Mouse (Mus musculus) kidney, postnatal 25 days (tissue): ENCODE data around the gene Ret.
A peak's percentile ranks its signal among the peaks of the same experiment; 100 is the strongest.

Source experiments
- DNase-seq, 2 experiments: peaks; one replicate each; pipeline ENCODE4 v3.0.0; 2021; ENCODE audit warnings: mixed read lengths in 2 of 2

Ret gene

GRCm38 (mm10) chr6:118197440-118197975 is at the start of gene Ret:
Gene Ret (minus strand): TSS chr6:118197718.
- DNase-seq: no peak

GRCm38 (mm10) chr6:118247161-118247560 is 49.6 kb upstream of the Ret start:
- DNase-seq: no peak

- no peak for DNase-seq
Observed at GRCm38 (mm10) chr6:118244106-118244505, 46.6 kb upstream of the Ret start.

GRCm38 (mm10) chr6:118242941-118243340 is 45.4 kb upstream of the Ret start:
- no peak for DNase-seq

GRCm38 (mm10) chr6:118226072-118226471 is 28.6 kb upstream of the Ret start:
- no peak for DNase-seq

- DNase-seq: no peak
Observed at GRCm38 (mm10) chr6:118222471-118222870, 25.0 kb upstream of the Ret start.

- no peak for DNase-seq
Observed at GRCm38 (mm10) chr6:118215676-118216075, 18.2 kb upstream of the Ret start.

- no peak for DNase-seq
Observed at GRCm38 (mm10) chr6:118208326-118208725, 10.8 kb upstream of the Ret start.

GRCm38 (mm10) chr6:118206386-118206785 is 8.9 kb upstream of the Ret start:
- no peak for DNase-seq

- DNase-seq: peak in 1 of 2 experiments; percentile 28
Observed at GRCm38 (mm10) chr6:118205176-118205890, 7.8 kb upstream of the Ret start.

- no peak for DNase-seq
Observed at GRCm38 (mm10) chr6:118204112-118204511, 6.6 kb upstream of the Ret start.

GRCm38 (mm10) chr6:118196751-118197439 is 623 bp downstream of the Ret start:
- peak; percentile 21 to 40 for DNase-seq

GRCm38 (mm10) chr6:118195108-118195507 is 2.4 kb downstream of the Ret start:
- DNase-seq: peak in 1 of 2 experiments; percentile 41

GRCm38 (mm10) chr6:118192882-118193281 is 4.6 kb downstream of the Ret start:
- DNase-seq: peak in 1 of 2 experiments; percentile 25

- no peak for DNase-seq
Observed at GRCm38 (mm10) chr6:118192199-118192598, 5.3 kb downstream of the Ret start.

GRCm38 (mm10) chr6:118189764-118190163 is 7.8 kb downstream of the Ret start:
- no peak for DNase-seq

- no peak for DNase-seq
Observed at GRCm38 (mm10) chr6:118188599-118188998, 8.9 kb downstream of the Ret start.

GRCm38 (mm10) chr6:118187285-118187641 is 10.3 kb downstream of the Ret start:
- no peak for DNase-seq

GRCm38 (mm10) chr6:118186620-118187284 is 10.8 kb downstream of the Ret start:
- DNase-seq: no peak

GRCm38 (mm10) chr6:118184126-118184525 is 13.4 kb downstream of the Ret start:
- no peak for DNase-seq

- no peak for DNase-seq
Observed at GRCm38 (mm10) chr6:118180085-118180423, 17.5 kb downstream of the Ret start.

- peak; percentile 68 to 77 for DNase-seq
Observed at GRCm38 (mm10) chr6:118179316-118180084, 18.0 kb downstream of the Ret start.

GRCm38 (mm10) chr6:118173975-118174328 is 23.6 kb downstream of the Ret start:
- peak in 1 of 2 experiments; percentile 30 for DNase-seq
